Mouse (Mus musculus): ENCODE results near the gene Pecr. TPM values are rescaled to one million over a fixed set of nuclear protein-coding genes. Genes with fewer than 3 reads are reported as not detected.

Gene Pecr
- total and polyA plus RNA-seq, 3 experiments, result 17.6 to 24.8 (median 21.3) TPM

- TF ChIP-seq ZC3H11A (IDR thresholded peaks at IDR 0.05; ENCODE audit: low read depth, low read length), result no peak
- no peak for TF ChIP-seq CHD1 (IDR thresholded peaks at IDR 0.05; ENCODE audit: low read depth, low read length)
- no peak; the same call in 1 of the 2 replicates for TF ChIP-seq JUND (conservative IDR thresholded peaks at IDR 0.05; ENCODE audit: low read depth, low read length)
- TF ChIP-seq MYC (IDR thresholded peaks at IDR 0.05; ENCODE audit: low read depth, low read length), result no peak
- no peak for TF ChIP-seq ZKSCAN1 (IDR thresholded peaks at IDR 0.05; ENCODE audit: borderline replicate concordance, low read depth, low read length)
- TF ChIP-seq EP300 (IDR thresholded peaks at IDR 0.05; ENCODE audit: low read length), result no peak
- TF ChIP-seq USF1 (IDR thresholded peaks at IDR 0.05; ENCODE audit: low read depth, low read length), result no peak
- TF ChIP-seq MAZ (IDR thresholded peaks at IDR 0.05; ENCODE audit: low read depth, low read length), result no peak
- peak; percentile 17 for TF ChIP-seq RAD21 (IDR thresholded peaks at IDR 0.05; ENCODE audit: low read depth, low read length)
- no peak for TF ChIP-seq TCF12 (IDR thresholded peaks at IDR 0.05; ENCODE audit: low read depth, low read length)
- no peak for TF ChIP-seq SMC3 (IDR thresholded peaks at IDR 0.05; ENCODE audit: low read depth, low read length)
- no peak for TF ChIP-seq NRF1 (IDR thresholded peaks at IDR 0.05; ENCODE audit: low read depth, low read length)
- no peak for TF ChIP-seq NELFE (IDR thresholded peaks at IDR 0.05; ENCODE audit: low read depth, low read length)
- no peak for TF ChIP-seq POLR2AphosphoS2 (IDR thresholded peaks at IDR 0.05; ENCODE audit: low read depth, low read length)
- no peak for TF ChIP-seq MXI1 (IDR thresholded peaks at IDR 0.05; ENCODE audit: low read depth, low read length)
- TF ChIP-seq KAT2A (IDR thresholded peaks at IDR 0.05; ENCODE audit: insufficient replicate concordance, low read length), result 0 out of 2 replicates have a peak, but pooled peaks have one; percentile 39
- no peak for TF ChIP-seq ZMIZ1 (IDR thresholded peaks at IDR 0.05; ENCODE audit: low read depth, low read length)
- peak; percentile 10; the same call in 1 of the 2 replicates for TF ChIP-seq E2F4 (IDR thresholded peaks at IDR 0.05; ENCODE audit: insufficient replicate concordance, low read depth, low read length)
- no peak for TF ChIP-seq IRF4 (IDR thresholded peaks at IDR 0.05; ENCODE audit: low read depth, low read length)
- no peak for TF ChIP-seq MAX (IDR thresholded peaks at IDR 0.05; ENCODE audit: low read length)
- no peak for TF ChIP-seq SIN3A (IDR thresholded peaks at IDR 0.05; ENCODE audit: low read length)
- TF ChIP-seq GABPA (IDR thresholded peaks at IDR 0.05; ENCODE audit: insufficient replicate concordance, low read depth, low read length), result no peak
These were observed 57.1 kb downstream of the Pecr start (continued) for GRCm38 (mm10) chr1:72226887-72227481.

GRCm38 (mm10) chr1:72226172-72226886 lies 57.8 kb downstream of the Pecr start:
- H3K9ac ChIP-seq (ENCODE audit: insufficient read depth, low read depth), result no peak overlapping the region; the same call in 1 of the 2 replicates
- H3K4me3 ChIP-seq (replicated peaks in 1 of 3; ENCODE audit: low read depth in 2 of 3, low read length in 2 of 3, poor library complexity in 1 of 3), result no peak overlapping the region
- no peaks in the 10 kb centered on the region for H3K36me3 ChIP-seq (replicated peaks in 1 of 2; ENCODE audit: control insufficient read depth in 1 of 2, insufficient read depth in 1 of 2, low read length in 1 of 2)
- no peaks in the 10 kb centered on the region for H3K79me2 ChIP-seq (replicated peaks; ENCODE audit: control insufficient read depth, extremely low read depth, insufficient read depth, poor library complexity, severe bottlenecking)
- peak; percentile 97 for DNase-seq (ENCODE audit: extremely low read depth)
- H3K27me3 ChIP-seq (replicated peaks), result peaks cover 2% of the 10 kb centered on the region
- H3K4me1 ChIP-seq (ENCODE audit: control insufficient read depth in 1 of 2, insufficient read depth in 2 of 2), result peaks cover 0 to 19% of the 10 kb centered on the region in 2 experiments; a peak in 2 of 4 replicates
- H3K4me2 ChIP-seq (ENCODE audit: insufficient read depth, low read depth, poor library complexity, severe bottlenecking), result no peak overlapping the region
- peaks cover 8% of the 10 kb centered on the region for H3K9me3 ChIP-seq (replicated peaks; ENCODE audit: low read length)
- H3K27ac ChIP-seq (ENCODE audit: insufficient read depth, low read depth), result no peak overlapping the region
- dilution Hi-C loops (cut with MboI; ENCODE audit: extremely low pct_ligation_motif_present, extremely low pct_unique_long_range_greater_than_20kb, low sequenced_read_pairs) (no loop called here), in situ Hi-C loops (cut with MboI; ENCODE audit: low pct_ligation_motif_present, low pct_unique_long_range_greater_than_20kb, low sequenced_read_pairs) (no loop called here)
- TF ChIP-seq RCOR1 (conservative IDR thresholded peaks at IDR 0.05; ENCODE audit: low read depth, low read length) (peak; percentile 97), JUN (IDR thresholded peaks at IDR 0.05; ENCODE audit: insufficient read depth, low read depth, low read length) (0 out of 2 replicates have a peak, but pooled peaks have one; percentile 28), USF2 (conservative IDR thresholded peaks at IDR 0.05; ENCODE audit: low read depth, low read length) (no peak), ZNF384 (IDR thresholded peaks at IDR 0.05; ENCODE audit: low read depth, low read length) (no peak), BHLHE40 (IDR thresholded peaks at IDR 0.05; ENCODE audit: low read depth, low read length) (peak; percentile 65; the same call in 1 of the 2 replicates), ZC3H11A (IDR thresholded peaks at IDR 0.05; ENCODE audit: low read depth, low read length) (no peak), POLR2AphosphoS2 (IDR thresholded peaks at IDR 0.05; ENCODE audit: low read depth, low read length) (peak; percentile 100), UBTF (IDR thresholded peaks at IDR 0.05; ENCODE audit: low read depth, low read length) (no peak), SIN3A (IDR thresholded peaks at IDR 0.05; ENCODE audit: low read length) (peak; percentile 90), PAX5 (IDR thresholded peaks at IDR 0.05; ENCODE audit: low read length) (no peak), USF1 (IDR thresholded peaks at IDR 0.05; ENCODE audit: low read depth, low read length) (no peak), MAZ (IDR thresholded peaks at IDR 0.05; ENCODE audit: low read depth, low read length) (peak; percentile 92), ELF1 (IDR thresholded peaks at IDR 0.05; ENCODE audit: low read depth, low read length) (peak; percentile 30; the same call in 1 of the 2 replicates), ETS1 (conservative IDR thresholded peaks at IDR 0.05; ENCODE audit: low read depth, low read length) (peak; percentile 92), ZKSCAN1 (IDR thresholded peaks at IDR 0.05; ENCODE audit: borderline replicate concordance, low read depth, low read length) (no peak), E2F4 (IDR thresholded peaks at IDR 0.05; ENCODE audit: insufficient replicate concordance, low read depth, low read length) (peak; percentile 88; the same call in 1 of the 2 replicates), TBP (conservative IDR thresholded peaks at IDR 0.05; ENCODE audit: low read depth, low read length) (peak; percentile 61), MEF2A (IDR thresholded peaks at IDR 0.05; ENCODE audit: borderline replicate concordance, low read depth, low read length) (peak; percentile 89), MXI1 (IDR thresholded peaks at IDR 0.05; ENCODE audit: low read depth, low read length) (peak; percentile 28; the same call in 1 of the 2 replicates), NRF1 (IDR thresholded peaks at IDR 0.05; ENCODE audit: low read depth, low read length) (peak; percentile 57)

Measured in CH12.LX (cell line).